Mouse (Mus musculus) testis, adult 2 months (tissue): Measurements from ENCODE around the gene Fbln5. TPM values are rescaled to one million over a fixed set of nuclear protein-coding genes. Genes with fewer than 3 reads are reported as not detected.

Source experiments
- H3K27ac ChIP-seq: fragments of 200-500 bp; 2 replicates; pipeline ENCODE4 v1.5.1; 2012; ENCODE audit warnings: low read depth, low read length; ENCODE audit not compliant: control insufficient read depth, insufficient read depth
- H3K27me3 ChIP-seq: fragments of 200-500 bp; 2 replicates; pipeline ENCODE4 v1.6.1; 2012; ENCODE audit warnings: mild to moderate bottlenecking, low read length, moderate library complexity; ENCODE audit not compliant: control insufficient read depth, insufficient read depth
- H3K36me3 ChIP-seq: fragments of 200-500 bp; 2 replicates; pipeline ENCODE4 v1.6.1; 2012; ENCODE audit warnings: mild to moderate bottlenecking, low read length; ENCODE audit not compliant: control insufficient read depth, insufficient read depth
- H3K4me1 ChIP-seq: fragments of 200-500 bp; 2 replicates; pipeline ENCODE4 v1.6.1; 2012; ENCODE audit warnings: low read length; ENCODE audit not compliant: control insufficient read depth, insufficient read depth
- H3K4me3 ChIP-seq: fragments of 200-500 bp; 2 replicates; pipeline ENCODE4 v1.5.1; 2012; ENCODE audit warnings: low read depth, mild to moderate bottlenecking, low read length, moderate library complexity, mixed read lengths; ENCODE audit not compliant: control insufficient read depth
- CTCF ChIP-seq: fragments of 200-500 bp; IDR thresholded peaks from 2 replicates; pipeline ENCODE4 v1.5.1; 2012; ENCODE audit warnings: low read depth, mild to moderate bottlenecking, inconsistent platforms, low read length, moderate library complexity; ENCODE audit not compliant: control insufficient read depth, insufficient read depth, insufficient replicate concordance
- POLR2A ChIP-seq: fragments of 200-500 bp; IDR thresholded peaks from 2 replicates; pipeline ENCODE4 v1.6.1; 2012; ENCODE audit warnings: low read depth, mild to moderate bottlenecking, inconsistent platforms, low read length, moderate library complexity; ENCODE audit not compliant: control insufficient read depth
- polyA plus RNA-seq: library from polyadenylated mRNA; depleted of rRNA; stranded (reverse); fragments of >200 nt; gene quantifications from 2 replicates; pipeline ENCODE4 v1.2.3, GENCODE M21; 2012

Gene Fbln5
- polyA plus RNA-seq, 1 experiment: 7.9 TPM

DNA sequence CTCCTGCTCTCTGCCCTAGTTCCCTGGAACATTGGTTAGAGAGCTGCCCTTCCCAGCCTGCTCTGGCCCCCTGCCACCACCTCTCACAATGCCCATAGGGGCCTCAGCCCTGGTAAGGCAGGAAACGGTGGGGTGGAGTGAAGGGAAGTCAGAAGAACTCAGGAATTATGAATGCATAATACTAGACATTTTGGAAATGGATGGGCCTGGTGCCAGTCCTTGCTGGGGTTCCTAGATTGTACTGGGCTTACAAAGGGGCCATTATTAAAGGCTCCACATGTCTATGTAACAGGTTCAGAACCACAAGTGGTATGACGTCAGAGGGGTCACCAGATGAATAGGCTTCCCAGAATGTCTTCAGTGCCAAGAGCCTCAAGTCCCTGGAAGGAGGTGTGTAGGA is 11.5 kb downstream of the Fbln5 start:
- Histone ChIP-seq H3K36me3 (no peaks in the 10 kb centered on the region), H3K27ac (no peak overlapping the region), H3K4me1 (no peaks in the 10 kb centered on the region), H3K4me3 (no peak overlapping the region), H3K27me3 (no peaks in the 10 kb centered on the region)
- TF ChIP-seq CTCF (no peak), POLR2A (no peak)

DNA sequence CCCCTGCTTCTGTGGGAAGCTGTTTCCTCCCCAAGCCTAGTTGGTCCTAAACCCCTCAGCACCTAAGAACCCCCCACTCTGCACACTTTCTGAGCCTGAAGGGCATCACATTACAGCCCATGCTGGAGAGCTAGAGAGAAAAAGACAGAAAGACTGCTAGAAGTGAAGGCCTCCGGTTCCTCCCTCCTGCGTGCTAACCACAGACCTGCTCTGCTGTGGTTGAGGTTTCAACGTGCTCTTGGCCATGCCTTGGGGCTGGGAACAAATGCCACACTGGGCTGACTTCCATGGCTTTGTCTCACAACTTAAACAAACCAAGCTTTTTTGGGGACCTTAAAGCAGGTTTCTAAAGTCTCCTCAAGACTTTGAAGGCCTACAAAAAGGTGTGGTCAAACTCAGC is 16.4 kb downstream of the Fbln5 start:
- no peaks in the 10 kb centered on the region for H3K4me1 ChIP-seq
- H3K4me3 ChIP-seq: no peak overlapping the region
- H3K27me3 ChIP-seq: no peaks in the 10 kb centered on the region
- no peak overlapping the region for H3K27ac ChIP-seq
- H3K36me3 ChIP-seq: no peaks in the 10 kb centered on the region
- no peak for TF ChIP-seq CTCF
- TF ChIP-seq POLR2A: no peak

DNA sequence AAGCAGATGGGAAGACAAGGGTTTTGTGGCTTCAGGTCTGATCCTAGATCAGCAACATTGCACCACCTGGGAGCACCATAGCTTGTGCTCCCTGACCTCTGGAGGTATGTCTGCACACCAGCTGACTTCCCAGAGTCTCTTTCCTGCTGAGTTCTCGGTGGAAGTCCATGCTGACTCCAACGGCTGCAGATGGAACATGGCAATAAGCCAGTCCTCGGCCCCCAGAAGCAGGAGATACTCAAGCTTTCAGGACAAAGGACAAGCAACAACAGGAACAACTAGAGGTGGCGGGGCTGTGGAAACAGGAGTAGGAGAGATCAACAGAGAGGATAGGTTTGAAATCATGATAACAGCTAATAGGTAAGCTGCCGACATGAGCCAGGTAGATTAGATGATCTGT is 17.1 kb downstream of the Fbln5 start:
- no peaks in the 10 kb centered on the region for H3K36me3 ChIP-seq
- no peaks in the 10 kb centered on the region for H3K4me1 ChIP-seq
- TF ChIP-seq CTCF (no peak), POLR2A (no peak)
- no peak overlapping the region for H3K4me3 ChIP-seq
- no peak overlapping the region for H3K27ac ChIP-seq
- no peaks in the 10 kb centered on the region for H3K27me3 ChIP-seq

DNA sequence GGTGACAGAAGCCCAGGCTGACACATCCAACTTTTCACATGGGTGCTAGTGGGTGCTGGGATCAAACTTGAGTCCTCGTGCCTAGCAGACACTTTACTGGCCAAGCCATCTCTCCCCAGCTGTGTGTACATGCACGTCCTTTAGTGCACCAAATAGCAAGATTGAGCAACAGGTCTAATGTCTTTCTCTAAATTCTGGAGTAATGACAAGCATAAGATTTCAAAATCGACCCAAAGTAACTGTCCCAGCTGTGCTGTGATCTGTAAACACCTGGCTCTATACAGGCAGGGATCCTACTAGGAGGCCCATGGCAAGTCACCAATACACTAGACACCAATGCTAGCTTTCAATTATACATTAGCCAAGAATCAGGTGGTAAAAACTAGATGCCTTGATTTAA is 17.8 kb downstream of the Fbln5 start:
- H3K4me3 ChIP-seq: no peak overlapping the region
- no peak for TF ChIP-seq POLR2A
- TF ChIP-seq CTCF: no peak
- no peaks in the 10 kb centered on the region for H3K27me3 ChIP-seq
- H3K27ac ChIP-seq: no peak overlapping the region
- H3K4me1 ChIP-seq: no peaks in the 10 kb centered on the region
- no peaks in the 10 kb centered on the region for H3K36me3 ChIP-seq

DNA sequence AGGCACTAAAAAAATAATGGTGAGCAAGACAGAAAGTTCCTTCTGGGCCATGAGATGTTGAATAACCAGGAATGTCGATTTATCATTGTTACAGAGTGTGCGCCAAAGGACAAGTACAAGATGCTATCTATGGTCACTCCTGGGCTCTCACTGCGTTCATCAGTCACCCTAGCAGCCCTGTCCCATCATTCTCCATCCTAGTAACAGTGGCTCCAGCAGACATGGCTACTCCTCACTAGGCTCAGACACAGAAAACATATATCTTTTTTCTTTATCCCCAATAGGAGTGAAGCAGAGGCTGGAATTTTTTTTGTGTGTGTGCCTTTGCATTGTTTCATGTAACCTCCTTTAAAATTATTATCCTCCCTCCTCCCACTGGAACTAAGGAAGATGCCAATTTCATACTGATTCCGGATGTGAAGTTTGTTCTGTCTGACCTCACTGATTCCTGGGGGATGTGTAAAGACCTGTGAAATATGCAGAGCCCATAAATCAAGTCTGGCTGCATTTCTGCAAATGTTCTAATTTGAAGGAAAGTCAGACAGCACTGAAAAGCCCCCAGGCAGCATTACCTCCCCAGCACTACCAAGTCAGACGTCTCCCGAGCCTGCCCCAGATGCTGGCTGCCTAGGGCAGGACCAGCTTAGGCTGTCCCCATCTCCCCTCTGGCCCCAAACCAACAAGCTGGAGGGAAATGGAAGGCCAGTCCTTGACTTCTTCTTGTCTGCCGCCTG is 20.5 kb downstream of the Fbln5 start:
- H3K4me1 ChIP-seq: no peaks in the 10 kb centered on the region; the same call in 1 of the 2 replicates
- no peaks in the 10 kb centered on the region for H3K27me3 ChIP-seq
- TF ChIP-seq POLR2A (no peak), CTCF (no peak)
- 0 out of 2 replicates have a peak overlapping the region, but pooled peaks have one; percentile 37 for H3K27ac ChIP-seq
- H3K4me3 ChIP-seq: no peak overlapping the region
- H3K36me3 ChIP-seq: no peaks in the 10 kb centered on the region

DNA sequence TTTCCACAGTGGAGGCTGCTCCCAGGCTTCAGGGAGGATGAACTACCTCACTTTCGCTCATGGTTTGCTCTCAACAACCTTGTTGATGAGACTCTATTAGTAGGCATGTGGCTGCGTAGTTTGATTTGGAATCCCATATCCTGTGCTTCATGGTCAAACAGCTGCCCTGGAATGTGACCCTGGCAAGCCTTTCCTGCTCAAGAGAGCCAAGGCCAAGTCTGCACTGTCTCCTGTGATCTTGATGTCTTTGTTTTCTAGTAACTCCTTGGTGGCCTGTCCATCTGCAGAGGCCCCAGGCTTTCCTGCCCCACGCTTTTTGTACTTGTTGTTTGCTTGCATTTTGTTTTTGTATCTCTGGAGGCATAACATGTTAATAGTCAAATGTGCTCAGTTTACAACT is 24.4 kb downstream of the Fbln5 start:
- H3K27me3 ChIP-seq: no peaks in the 10 kb centered on the region
- H3K27ac ChIP-seq: peak overlapping the region; percentile 79
- no peaks in the 10 kb centered on the region; the same call in 1 of the 2 replicates for H3K4me1 ChIP-seq
- TF ChIP-seq POLR2A: no peak
- no peak for TF ChIP-seq CTCF
- no peak overlapping the region for H3K4me3 ChIP-seq
- no peaks in the 10 kb centered on the region for H3K36me3 ChIP-seq

DNA sequence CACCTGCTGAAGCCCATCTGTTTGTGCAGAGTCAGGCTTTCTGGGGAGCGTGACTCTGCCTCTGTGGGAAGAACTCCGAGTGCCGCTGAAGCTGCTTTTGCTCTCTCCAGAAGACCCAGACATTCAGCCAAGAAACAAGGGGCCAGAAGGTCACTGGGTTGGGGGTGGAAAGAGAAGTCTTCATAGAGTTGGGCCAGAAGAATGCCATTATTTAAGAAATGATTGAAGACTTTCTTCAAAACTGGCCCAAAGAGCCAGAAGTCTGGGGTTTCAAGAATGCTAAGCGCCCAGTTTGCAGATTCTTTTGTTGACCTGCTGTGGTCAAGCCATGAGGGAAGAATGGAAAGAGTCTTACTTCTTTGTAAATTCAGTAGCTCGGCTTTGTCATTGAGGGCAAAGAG is 25.6 kb downstream of the Fbln5 start:
- no peak overlapping the region for H3K4me3 ChIP-seq
- H3K4me1 ChIP-seq: no peaks in the 10 kb centered on the region; the same call in 1 of the 2 replicates
- H3K36me3 ChIP-seq: no peaks in the 10 kb centered on the region
- TF ChIP-seq CTCF (no peak), POLR2A (no peak)
- H3K27ac ChIP-seq: peak overlapping the region; percentile 79; the same call in 1 of the 2 replicates
- H3K27me3 ChIP-seq: no peaks in the 10 kb centered on the region

DNA sequence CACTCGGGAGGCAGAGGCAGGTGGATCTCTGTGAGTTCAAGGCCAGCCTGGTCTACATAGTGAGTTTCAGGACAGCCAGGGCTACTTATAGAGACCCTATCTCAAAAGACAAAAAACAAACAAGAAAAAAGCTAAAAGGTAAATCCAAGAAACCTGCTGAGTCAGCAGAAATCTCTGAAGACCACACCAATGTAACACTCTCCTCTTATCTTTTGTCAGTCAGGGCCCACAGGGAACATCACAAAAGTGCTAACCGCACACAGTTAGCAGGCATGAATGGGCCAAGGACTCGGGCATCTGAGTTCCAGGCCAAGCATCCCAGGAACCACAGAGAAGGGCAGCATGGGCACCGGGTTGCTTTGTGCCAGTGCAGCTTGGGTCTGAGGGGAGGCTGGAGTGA is 26.2 kb downstream of the Fbln5 start:
- Histone ChIP-seq H3K4me3 (no peak overlapping the region), H3K27me3 (no peaks in the 10 kb centered on the region), H3K36me3 (no peaks in the 10 kb centered on the region), H3K4me1 (no peaks in the 10 kb centered on the region; the same call in 1 of the 2 replicates), H3K27ac (peak overlapping the region; percentile 58)
- TF ChIP-seq POLR2A: no peak
- no peak for TF ChIP-seq CTCF
